Mouse (Mus musculus): ENCODE measurements at regions not wholly inside any gene's neighbourhood (a gene's known extent, or its start where the extent isn't known, plus 50 kb on each side); places are given as distances from the start of the nearest gene placed in this dataset.
"Not testable (repeated sequence)": the region's sequence is repeated elsewhere in the genome, so short reads cannot be mapped to it uniquely, and the experiment has no call there.

DNA sequence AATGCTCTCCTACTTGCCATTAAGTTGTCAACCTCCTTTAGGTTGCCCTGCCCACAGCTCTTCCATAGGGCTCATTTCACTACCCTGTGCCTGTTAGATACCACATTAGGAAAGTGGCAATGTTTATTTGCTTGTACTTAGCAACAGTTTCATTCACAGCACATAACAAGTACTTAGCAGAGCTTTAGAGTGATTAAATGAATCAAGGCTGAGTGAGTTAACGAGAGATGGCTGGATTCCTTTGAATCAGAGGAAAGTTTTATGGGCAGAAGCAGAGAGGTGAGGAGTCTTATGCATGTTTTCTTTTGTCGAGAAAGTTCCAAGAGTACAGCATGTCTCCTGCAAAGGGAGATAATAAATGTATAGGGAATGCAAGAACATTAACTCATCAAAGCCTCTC, 60.5 kb downstream of the Ptgs2 start:
- DNase-seq (ENCODE audit: extremely low spot score, low read depth, low spot score), result no peak

DNA sequence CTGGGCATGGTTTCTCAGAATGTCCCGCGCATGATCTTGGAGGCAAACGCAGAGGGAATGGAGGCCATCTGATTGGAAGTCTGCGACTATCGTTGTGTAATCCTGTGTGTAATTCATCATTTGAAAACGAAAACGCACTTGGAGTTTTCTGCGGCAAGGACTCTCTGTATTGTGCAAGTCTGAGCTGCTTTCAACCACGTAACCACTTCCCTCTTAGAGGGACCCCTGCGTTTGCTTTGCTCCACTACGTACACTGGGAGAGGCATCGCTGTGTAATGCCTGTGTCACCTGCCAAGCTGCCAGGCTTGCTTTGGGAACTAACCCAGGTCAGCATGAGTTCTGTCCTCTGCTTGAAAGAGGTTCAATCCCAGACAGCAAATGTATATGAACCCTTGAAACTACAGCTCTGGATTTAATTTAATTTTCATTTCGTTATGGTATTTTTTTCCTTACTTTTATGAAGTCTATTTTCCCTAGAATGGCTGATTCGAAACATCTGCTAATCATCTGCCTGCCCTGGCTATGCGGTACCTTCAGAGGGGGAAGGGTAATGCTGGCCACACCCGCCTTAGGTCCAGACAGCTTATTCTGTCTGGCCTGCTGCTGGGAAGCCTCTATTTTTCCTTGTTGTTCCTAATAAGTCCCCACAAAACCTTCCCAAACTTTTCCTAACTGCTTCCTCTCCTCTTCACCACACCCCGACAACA, 65.2 kb downstream of the Ptgs2 start:
- DNase-seq (ENCODE audit: extremely low spot score, low read depth, low spot score), result peak; percentile 5

DNA sequence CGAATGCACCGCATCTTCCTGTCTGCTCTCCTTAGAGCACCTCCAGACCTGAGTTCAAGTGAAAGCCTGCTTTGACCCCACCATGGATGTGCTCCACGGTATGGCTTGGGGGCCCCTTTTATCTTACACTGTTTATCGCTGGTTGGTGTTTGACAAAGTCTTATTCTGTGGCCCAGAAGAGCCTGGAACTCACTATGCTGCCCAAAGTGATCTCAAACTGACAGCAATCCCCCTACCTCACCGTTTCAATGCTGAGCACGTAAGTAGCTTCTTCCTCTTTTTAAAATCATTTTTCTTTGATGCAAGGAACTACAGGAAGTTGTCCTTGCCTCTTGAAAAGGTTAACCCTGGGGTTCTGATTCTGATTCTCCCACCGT, 65.8 kb downstream of the Ptgs2 start:
- no peak for DNase-seq (ENCODE audit: extremely low spot score, low read depth, low spot score)

DNA sequence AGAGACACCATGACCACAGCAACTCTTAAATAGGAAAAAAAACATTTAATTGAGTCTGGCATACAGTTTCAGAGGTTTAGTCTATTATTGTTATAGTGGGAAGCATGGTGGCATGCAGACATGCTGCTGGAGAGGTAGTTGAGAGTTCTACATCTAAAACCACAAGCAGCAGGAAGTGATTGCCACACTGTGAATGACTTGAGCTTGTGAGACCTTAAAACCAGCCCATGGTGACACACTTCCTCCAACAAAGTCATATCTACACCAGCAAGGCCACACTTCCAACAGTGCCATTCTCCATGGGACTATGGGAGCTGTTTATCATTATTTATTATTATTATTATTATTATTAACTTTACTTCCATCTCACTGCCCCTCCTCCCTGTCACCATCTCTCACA, 67.3 kb downstream of the Ptgs2 start:
- no peak for DNase-seq (ENCODE audit: extremely low spot score, low read depth, low spot score)

DNA sequence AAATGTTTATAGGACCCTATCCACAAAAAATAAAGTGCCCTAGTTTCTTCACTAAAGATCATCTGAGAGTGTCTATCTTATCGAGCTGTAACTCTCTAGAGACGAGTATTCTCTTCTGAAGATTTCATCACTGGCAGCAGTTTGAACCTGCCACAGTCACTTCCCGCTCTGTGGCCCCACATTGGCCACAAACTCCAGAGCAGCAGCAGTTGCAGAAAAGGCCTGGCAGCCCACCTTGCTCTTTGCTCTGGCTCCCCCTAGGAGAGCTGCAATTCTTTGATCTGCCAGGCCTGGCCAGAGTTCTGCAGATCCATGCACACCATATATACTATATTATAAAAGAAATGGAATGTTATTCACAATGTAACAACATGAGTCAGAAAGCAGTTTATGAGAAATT, 74.4 kb downstream of the Ptgs2 start:
- no peak for DNase-seq (ENCODE audit: extremely low spot score, low read depth, low spot score)

DNA sequence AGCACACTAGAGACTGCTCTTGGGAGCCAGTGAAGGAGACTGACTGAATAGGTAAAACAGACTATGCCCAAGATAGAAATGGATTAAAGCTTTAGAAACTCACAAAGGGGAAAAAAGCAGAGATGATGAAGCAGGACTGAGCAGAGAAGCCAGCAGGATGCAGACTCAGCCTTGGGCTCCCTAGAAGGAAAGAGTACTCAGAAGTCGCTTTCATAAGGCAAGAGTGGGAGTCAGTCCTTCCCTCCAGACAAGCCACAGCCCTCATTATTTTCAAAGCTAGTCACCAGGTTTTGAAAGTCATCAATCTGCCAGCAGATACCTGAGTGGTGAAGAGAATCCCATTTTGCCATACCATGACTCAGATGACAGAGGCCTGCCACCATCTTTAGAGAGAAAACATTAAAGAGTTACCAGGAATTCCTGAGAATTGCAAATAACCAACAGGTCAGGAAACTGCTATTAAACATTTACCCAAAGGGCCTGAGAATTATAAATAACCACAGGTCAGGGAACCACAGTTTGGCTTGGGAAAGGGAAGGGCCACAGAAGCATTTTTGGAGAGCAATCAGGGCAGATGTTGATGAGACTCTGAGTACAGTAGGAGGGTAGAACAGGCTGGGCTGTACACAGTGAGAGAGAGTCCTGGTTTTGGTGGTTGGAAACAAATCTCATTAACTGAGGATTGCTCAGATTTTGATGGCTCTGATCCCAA, 77.4 kb downstream of the Ptgs2 start:
- DNase-seq (ENCODE audit: extremely low spot score, low read depth, low spot score), result no peak

DNA sequence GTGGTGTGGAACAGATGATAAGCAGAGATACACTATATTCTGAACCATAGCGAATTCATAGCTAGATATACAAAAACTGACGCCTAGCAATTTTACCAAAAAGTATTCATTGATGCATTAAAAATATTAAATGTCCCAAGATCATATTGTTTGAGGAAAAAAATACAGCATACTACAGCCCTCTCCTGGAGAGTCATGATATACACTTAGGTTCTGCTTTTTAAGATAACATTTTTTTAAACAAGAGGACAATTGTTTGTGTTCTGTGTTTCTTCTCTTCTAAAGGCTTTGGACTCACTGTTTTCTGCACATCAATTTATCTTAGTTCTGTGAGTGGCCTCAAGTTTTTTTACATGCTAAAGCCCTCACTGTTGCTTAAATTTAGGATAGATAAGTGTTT, 102.2 kb downstream of the Ptgs2 start:
- no peak for DNase-seq (ENCODE audit: extremely low spot score, low read depth, low spot score)

DNA sequence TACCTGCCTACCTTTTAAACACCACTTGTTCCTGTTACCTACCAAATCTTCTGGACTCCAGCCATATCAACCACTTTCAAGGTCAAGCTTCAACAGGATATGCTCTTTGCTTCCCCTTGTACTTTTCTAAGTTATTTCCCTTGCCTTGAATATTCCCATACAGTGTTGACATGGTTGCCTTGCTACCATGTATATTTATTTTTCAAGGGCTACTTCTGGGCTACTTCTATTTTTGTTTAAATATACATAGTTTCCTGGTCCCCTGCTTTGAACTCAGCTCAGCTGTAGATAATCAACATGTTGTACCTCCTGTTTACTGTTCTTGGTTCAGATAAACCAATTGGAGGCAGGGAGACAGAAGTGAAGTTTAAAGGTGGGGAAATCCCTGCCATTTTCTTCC, 106.8 kb upstream of the Pdc start:
- no peak for DNase-seq (ENCODE audit: extremely low spot score, low read depth, low spot score)

DNA sequence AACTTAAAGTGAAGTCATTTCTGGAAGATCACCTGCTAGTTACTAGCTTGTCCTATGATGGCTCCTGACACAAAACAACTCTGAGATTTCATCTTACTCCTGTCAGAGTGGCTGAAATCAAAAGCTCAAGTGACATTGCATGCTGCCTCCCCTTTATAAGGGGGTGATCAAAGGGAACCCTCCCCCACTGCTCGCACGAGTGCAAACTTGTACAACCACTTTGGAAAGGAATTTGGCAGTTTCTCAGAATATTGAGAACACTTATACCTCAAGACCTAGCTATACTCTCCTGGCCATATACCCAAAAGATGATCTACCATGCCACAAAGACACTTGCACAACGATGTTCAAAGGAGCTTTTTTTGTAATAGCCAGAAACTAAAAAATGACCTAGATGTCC, 102.5 kb upstream of the Pdc start:
- DNase-seq (ENCODE audit: extremely low spot score, low read depth, low spot score), result no peak

DNA sequence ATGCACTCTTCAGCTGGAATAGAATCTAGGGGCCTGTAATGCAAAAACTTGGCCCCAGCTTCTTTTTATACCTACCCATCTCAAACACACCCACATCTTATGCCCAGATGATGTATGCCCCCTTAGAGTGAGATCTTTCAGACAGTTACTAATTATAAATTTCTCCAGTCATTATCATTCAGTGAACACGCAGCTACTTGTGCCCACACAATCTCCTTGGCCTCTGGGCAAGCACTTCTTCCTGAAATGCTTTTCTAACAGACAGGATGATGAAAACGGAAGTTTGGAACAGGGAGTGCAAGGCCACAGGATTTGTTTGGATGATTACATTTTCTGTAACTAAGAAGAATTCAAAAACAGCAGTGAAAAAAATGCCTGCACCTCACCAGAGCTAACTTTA, 100.4 kb upstream of the Pdc start:
- no peak for DNase-seq (ENCODE audit: extremely low spot score, low read depth, low spot score)

DNA sequence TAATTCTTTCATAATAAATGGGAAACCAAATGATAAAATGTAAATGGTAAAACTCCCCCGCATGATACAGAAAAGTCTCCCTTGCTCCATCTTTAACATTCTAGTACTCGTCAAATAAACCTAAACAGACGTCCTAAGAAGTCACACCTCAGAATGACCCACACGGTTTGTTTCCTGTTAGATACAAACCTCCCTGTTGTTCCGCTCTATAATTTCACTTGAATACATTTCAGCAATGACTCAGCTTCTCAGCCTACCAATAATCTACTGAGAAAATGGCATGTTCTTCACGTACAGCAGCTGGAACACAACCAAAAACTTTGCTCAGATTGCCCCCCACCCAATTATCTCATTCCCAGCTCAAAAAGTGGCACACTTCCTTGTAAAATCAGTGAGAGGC, 93.7 kb upstream of the Pdc start:
- DNase-seq (ENCODE audit: extremely low spot score, low read depth, low spot score), result no peak

DNA sequence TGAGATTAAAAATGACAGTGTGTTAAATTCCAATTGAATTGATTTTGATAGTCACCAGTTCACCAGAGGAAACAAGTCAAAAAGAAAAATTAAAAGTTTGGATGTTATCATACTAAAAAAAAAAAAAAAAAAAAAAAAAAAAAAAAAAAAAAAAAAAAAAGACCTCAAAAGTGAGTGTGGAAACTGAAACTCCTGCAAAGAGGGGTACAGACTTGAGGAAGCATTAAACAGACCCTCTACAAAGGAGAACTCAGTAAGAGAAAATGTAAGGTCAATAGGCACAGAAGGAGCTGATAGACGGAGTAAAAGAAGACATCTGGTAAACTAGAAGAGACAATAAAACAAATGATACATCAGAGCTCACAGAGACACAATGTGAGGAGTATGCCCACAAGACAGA, 79.7 kb upstream of the Pdc start:
- DNase-seq (ENCODE audit: extremely low spot score, low read depth, low spot score), result not testable (repeated sequence)

DNA sequence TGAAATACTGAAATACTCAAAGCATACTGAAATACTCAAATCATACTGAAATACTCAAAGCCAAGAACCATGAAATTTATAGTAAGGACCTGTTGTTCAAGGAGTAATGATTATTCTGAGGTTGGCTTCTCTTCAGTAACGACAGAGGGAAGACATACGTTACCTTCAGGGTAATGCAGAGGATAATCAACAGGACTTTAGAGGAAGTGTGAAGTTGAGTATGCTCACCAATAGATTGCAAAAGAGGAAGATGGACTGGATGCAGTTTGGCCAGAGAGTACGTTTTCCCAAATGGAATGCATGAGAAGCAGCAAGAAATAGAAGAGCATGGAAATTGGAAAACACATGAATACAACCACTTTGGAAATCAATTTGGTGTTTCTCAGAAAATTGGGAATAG, 79.1 kb upstream of the Pdc start:
- no peak for DNase-seq (ENCODE audit: extremely low spot score, low read depth, low spot score)

DNA sequence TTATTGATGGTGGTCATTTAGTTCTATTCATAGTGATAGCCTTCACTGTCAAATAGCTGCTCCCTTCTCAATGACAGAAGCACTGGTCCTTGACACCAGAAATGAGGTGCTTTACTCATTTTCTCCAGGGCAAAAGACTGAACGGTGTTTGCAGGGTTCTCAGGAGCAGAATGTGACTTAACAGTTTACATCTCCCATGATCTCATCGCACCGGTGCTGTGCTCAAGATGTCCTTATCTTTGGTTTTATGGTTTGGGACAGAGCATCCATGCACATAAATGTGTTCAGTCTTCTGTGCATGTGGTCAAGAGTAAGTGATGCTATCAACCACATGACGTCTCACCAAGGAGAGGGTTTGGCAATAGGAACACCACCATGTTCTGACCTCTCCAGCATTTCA, 78.1 kb upstream of the Pdc start:
- no peak for DNase-seq (ENCODE audit: extremely low spot score, low read depth, low spot score)

DNA sequence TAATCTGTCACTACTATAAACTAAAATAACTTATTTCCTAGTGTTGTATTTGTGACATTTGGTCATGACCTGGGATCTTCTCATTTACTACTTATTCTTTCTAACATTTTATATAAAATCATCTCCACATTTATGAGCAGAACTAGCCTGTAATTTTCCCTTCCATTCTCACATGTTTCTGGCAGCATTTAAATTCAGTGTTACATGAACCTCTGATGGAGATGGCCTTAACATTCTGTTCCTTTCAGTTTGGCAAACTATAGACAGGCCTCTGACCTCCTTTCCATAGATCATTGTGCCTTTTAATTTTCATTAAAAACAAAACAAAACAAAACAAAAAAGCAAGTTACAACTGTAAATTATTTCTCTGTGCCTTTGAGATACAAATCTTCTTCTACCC, 77.1 kb upstream of the Pdc start:
- DNase-seq (ENCODE audit: extremely low spot score, low read depth, low spot score), result no peak

DNA sequence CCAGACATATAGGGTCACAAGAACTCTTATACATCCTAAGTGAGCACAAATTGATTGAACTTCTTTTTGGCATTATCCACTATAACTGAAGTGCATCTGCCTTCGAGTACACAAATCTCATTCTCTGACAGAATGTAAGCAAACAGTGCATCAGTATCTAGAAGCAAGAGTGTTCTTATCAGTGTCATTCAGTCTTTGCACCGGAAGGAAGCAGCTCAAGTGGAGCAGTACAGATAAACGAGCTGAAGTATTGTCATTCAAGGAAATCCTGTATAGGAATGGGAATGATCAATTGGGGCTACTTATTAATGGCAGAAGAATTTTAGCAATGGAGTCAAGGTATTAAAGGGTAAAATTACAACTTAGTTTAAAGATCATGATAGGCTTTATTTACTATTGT, 74.3 kb upstream of the Pdc start:
- DNase-seq (ENCODE audit: extremely low spot score, low read depth, low spot score), result no peak

DNA sequence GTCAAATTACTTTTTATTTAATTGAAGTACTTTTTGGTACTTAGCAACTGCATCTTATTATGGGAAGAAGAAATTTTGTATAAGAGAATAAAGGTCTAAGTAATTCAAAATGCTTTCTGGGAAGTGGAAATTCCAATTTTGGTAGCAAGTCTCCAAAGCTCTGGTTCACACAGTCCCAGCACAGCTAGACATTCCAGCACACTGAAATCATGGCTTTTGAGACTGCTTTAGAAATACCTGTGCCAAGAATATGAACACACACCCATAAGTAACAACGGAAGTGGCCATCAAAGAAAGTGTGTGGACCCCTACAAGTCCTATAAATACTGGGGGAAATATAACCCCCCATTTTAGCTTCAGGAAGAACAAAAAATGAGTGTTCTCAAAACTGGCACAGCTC, 67.8 kb upstream of the Pdc start:
- DNase-seq (ENCODE audit: extremely low spot score, low read depth, low spot score), result no peak

DNA sequence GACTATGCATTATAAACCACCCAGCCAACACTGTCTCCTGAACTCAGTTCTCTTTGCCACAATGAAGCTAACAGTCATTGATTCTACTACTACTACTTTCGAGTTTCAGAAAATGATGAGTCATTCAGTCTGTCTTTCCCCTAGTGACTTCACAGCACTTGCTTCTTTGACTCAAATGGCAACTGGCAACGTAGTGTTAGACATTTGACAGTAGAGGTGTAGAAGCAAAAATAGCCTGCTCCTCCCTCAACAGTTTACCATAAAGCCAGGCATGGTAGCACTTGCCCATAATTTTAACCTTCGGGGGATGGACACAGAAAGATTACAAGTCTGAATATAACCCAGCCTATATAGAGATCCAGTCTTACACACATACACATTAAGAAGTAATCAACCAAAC, 67.3 kb upstream of the Pdc start:
- DNase-seq (ENCODE audit: extremely low spot score, low read depth, low spot score), result no peak

DNA sequence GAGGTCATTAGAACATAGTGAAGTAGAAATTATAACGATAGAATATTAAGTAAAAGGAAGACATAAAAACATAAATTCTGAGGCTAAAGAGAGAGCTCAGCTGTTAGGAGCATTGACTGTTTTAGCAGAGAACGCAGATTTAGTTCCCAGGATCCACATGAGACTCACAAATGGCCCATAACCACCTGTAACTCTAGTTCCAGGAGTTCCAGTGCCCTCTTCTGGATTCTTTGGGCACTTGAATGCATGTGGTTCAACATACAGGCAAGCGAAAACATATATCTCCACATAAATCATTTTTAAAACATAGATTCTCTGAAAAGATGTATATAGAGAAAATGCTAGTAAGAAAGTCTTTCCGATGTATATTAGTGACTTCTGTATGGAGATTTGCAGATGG, 61.6 kb upstream of the Pdc start:
- DNase-seq (ENCODE audit: extremely low spot score, low read depth, low spot score), result no peak

DNA sequence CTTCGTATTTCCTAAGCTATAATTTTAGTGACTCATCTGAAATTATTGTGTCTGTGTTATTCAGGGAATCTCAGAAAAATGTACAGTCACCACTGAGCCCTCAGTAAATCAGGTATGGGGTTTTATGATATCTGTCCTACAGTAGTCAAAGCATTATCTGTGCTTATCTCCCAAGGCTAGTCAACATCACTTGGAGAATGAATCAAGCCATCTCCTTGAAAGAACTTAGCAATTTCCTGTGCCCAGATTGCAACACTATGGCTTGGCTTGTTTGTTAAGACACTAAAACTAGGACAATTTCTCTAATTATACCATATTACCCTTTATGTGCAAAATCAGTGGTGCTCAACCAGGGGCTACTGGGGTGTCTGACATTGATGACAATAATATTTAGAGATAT, 58.9 kb upstream of the Pdc start:
- DNase-seq (ENCODE audit: extremely low spot score, low read depth, low spot score), result no peak

DNA sequence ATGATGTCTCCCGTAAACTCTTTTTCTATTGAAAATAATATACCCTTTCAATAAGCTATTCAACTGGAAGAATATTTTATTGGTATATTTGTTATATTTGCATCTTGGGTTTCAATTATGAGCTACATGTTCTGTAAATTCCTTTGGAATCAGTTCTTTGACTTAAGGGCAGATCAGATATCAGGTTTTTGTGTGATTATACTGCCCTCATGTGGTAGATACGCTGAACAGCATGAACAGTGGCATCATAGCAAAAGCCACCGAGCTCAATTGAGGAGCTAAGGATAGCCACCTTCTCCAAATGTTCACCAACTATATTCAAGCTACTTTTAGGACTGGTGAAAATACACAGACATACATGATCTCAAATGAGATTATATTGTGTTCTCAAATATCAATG, 52.7 kb upstream of the Pdc start:
- DNase-seq (ENCODE audit: extremely low spot score, low read depth, low spot score), result peak; percentile 26

DNA sequence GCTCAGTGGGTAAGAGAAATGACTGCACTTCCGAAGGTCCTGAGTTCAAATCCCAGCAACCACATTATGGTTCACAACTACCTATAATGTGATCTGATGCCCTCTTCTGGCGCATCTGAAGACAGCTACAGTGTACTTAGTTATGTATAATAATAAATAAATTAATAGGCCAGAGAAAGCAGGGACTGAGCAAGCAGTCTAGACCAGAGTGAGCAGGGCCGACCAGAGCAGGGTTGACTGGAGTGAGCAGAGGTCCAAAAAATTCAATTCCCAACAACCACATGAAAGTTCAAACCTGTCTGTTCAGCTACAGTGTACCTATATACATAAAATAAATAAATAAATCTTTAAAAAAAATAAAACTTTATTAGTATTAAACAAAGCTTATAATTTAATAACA, 52.2 kb upstream of the Pdc start:
- DNase-seq (ENCODE audit: extremely low spot score, low read depth, low spot score), result no peak
